Mouse (Mus musculus) limb, embryonic 14.5 days (tissue): ENCODE measurements around the gene Lef1. TPM values are rescaled to one million over a fixed set of nuclear protein-coding genes. Genes with fewer than 3 reads are reported as not detected.

ENCODE experiments used
- ATAC-seq: fragments of 200-750 bp; cut with Nextera tagmentation; 2 replicates; pipeline ENCODE4 v1.8.0; 2017; ENCODE audit warnings: low read depth, moderate number of reproducible peaks, moderate TSS enrichment; ENCODE audit not compliant: low FRiP score
- DNase-seq: peaks from one replicate; pipeline ENCODE4 v3.0.0-alpha.2; 2015; ENCODE audit warnings: low spot score
- H3K27ac ChIP-seq: fragments of 300-500 bp; sonication (generic); replicated peaks from 2 replicates; pipeline ENCODE4 v1.5.1; 2014; ENCODE audit warnings: low read depth, mild to moderate bottlenecking, low read length, moderate library complexity, mixed read lengths
- H3K27me3 ChIP-seq: fragments of 300-500 bp; sonication (generic); 2 replicates; pipeline ENCODE4 v1.6.1; 2014; ENCODE audit warnings: low read length, mixed read lengths; ENCODE audit not compliant: control insufficient read depth, insufficient read depth
- H3K36me3 ChIP-seq: fragments of 300-500 bp; sonication (generic); 2 replicates; pipeline ENCODE4 v1.6.1; 2014; ENCODE audit warnings: mild to moderate bottlenecking, low read length, moderate library complexity, mixed read lengths; ENCODE audit not compliant: control insufficient read depth, insufficient read depth
- H3K4me1 ChIP-seq: fragments of 300-500 bp; sonication (generic); 2 replicates; pipeline ENCODE4 v1.6.1; 2014; ENCODE audit warnings: antibody characterized with exemption, low read length, mixed read lengths; ENCODE audit not compliant: control insufficient read depth, insufficient read depth
- H3K4me2 ChIP-seq: fragments of 300-500 bp; sonication (generic); replicated peaks from 2 replicates; pipeline ENCODE4 v1.6.1; 2014; ENCODE audit warnings: low read depth, mild to moderate bottlenecking, low read length, moderate library complexity; ENCODE audit not compliant: severe bottlenecking
- H3K4me3 ChIP-seq: fragments of 300-500 bp; sonication (generic); replicated peaks from 2 replicates; pipeline ENCODE4 v1.5.1; 2014; ENCODE audit warnings: low read length
- H3K9ac ChIP-seq: fragments of 300-500 bp; sonication (generic); 2 replicates; pipeline ENCODE4 v1.6.1; 2014; ENCODE audit warnings: mild to moderate bottlenecking, low read depth, low read length, moderate library complexity; ENCODE audit not compliant: severe bottlenecking
- H3K9me3 ChIP-seq: fragments of 300-500 bp; sonication (generic); 2 replicates; pipeline ENCODE4 v1.6.1; 2016; ENCODE audit warnings: low read length; ENCODE audit not compliant: control insufficient read depth
- POLR2A ChIP-seq: fragments of 200-500 bp; IDR thresholded peaks from 2 replicates; pipeline ENCODE4 v1.8.0; 2012; ENCODE audit warnings: inconsistent platforms, mild to moderate bottlenecking, moderate library complexity, borderline replicate concordance; ENCODE audit not compliant: insufficient read depth, insufficient read length; ENCODE audit errors: extremely low read depth
- WGBS: fragments of 180-500 bp; shearing (Covaris S2); extraction: QIAGEN DNeasy Blood & Tissue Kit; methylation state at CpG from one replicate; pipeline ENCODE4 v1.1.7; 2014; 5-methylcytosine and 5-hydroxymethylcytosine counted together
- polyA plus RNA-seq, 2 experiments: library from polyadenylated mRNA; depleted of rRNA in 1 of 2; stranded (reverse) in 1 of 2; unstranded in 1 of 2; fragments of >200 nt; fragmentation: Nextera tagmentation in 1 of 2; extraction: Ambion mirVana in 1 of 2; gene quantifications; 2 replicates each; pipeline versions ENCODE4 v1.2.1 to v1.2.3; 2012 to 2014

Lef1 gene
- polyA plus RNA-seq, 2 experiments, result 30.8 to 39.9 TPM

DNA sequence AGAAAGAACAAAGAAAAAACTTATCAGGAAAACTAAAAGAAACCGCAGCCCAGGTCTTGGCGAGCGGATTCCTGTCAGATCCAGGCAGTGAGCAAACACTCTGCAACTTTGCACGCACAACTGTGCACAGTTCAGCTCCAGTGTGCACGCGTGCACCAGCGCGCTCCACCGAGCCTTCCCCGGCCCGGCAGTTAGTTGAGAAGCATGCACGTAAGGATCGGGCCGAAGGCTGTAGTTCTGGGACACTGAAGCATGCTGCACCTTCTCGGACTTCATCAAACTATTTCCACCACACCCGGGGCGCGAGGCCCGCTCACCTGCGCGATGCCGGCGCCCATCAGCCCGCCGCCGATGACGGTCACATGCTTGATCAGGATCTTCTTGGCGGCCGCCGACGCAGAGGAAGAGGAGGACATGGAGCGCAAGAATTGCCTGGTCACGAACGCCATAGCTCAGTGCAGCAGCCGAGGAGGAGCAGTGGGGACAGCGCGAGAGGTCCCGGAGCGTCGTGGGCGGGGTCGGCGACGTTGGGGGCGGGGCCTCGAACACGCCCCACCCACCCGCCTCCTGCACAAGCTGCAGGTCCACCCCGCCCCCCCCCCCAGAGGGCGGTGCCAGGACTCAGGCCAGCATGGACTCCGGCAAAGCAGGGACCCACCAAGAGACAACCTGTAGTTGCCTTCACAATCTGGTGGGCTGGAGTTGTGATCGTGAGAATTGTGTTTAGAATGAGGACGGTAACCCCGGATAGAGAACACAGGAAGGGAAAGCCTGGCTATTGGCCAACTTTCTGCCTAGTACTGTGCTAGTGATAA, 161.5 kb downstream of the Lef1 start, which contains the start of gene Hadh:
TSS of gene Hadh (minus strand) at position 543 of the 815 bp plus-strand sequence.
- Histone ChIP-seq H3K36me3 (peaks cover 5% of the 10 kb centered on the region; the same call in 1 of the 2 replicates), H3K4me2 (peak within 1 kb of the TSS; percentile 59), H3K27ac (peak within 1 kb of the TSS; percentile 72), H3K4me3 (peak within 1 kb of the TSS; percentile 87), H3K9me3 (no peaks in the 10 kb centered on the region), H3K27me3 (no peaks in the 10 kb centered on the region), H3K4me1 (peaks cover 35% of the 10 kb centered on the region), H3K9ac (peak within 1 kb of the TSS; percentile 73)
- ATAC-seq (peak; percentile 92), DNase-seq (peak; percentile 90)
- WGBS, result under 1% methylated on average over 51 of the region's 54 CpGs
- no peak for TF ChIP-seq POLR2A

DNA sequence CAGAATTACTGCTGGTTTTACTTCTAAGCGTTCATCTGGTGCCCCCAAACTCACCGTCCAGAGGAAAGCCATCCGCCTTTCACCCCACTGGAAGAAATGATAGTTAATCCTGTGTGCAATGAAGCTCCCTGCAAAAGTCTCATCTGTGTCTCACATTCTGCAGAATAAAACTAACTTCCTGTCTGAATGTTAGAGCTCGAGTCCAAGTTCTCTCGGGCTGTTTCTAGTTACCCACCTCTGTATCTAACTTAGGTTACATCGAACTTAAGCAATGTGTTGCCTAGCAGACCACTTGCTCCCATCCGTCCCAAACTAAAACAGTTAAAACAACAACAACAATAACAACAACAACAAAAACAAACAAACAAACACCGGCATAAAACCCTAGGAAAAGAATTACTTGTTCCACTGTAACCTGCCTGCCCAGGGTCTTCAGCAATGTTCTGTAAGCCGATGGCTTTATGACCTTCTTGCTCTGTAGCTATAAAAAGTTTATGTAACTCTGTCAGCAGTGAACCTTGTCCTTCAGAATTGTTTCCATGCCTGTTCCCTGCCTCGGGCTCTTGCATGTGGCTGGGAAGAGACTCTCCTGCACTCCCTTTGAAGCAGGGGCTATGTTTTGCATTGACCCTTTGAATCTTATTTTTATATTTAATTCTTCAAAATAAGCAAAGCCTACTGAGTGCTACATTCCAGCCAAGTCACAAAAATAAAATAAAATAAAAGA, 162.3 kb downstream of the Lef1 start:
- no peaks in the 10 kb centered on the region for H3K9me3 ChIP-seq
- peak overlapping the region; percentile 87 for H3K4me3 ChIP-seq
- ATAC-seq (peak; percentile 20; the same call in 1 of the 2 replicates), DNase-seq (no peak)
- peak overlapping the region; percentile 59 for H3K4me2 ChIP-seq
- peaks cover 35% of the 10 kb centered on the region for H3K4me1 ChIP-seq
- TF ChIP-seq POLR2A, result no peak
- H3K9ac ChIP-seq, result peak overlapping the region; percentile 73; the same call in 1 of the 2 replicates
- H3K36me3 ChIP-seq, result no peaks in the 10 kb centered on the region
- H3K27me3 ChIP-seq, result no peaks in the 10 kb centered on the region
- peak overlapping the region; percentile 44 for H3K27ac ChIP-seq
- 10% methylated on average over 10 of the region's 10 CpGs for WGBS

Other genes starting within 250 kb of the Lef1 start
- 106 TPM in 2 replicates for gene Hadh, start 161.6 kb downstream of the Lef1 start, polyA plus RNA-seq (2012; rRNA removed)
- gene Hadh, start 161.6 kb downstream of the Lef1 start, polyA plus RNA-seq (2014; fragmentation: Nextera tagmentation; extraction: Ambion mirVana), result 116 and 123 TPM in 2 replicates
- 1.2 and 1.4 TPM in 2 replicates for gene Cyp2u1, start 192.8 kb downstream of the Lef1 start, polyA plus RNA-seq (2012; rRNA removed)
- gene Cyp2u1, start 192.8 kb downstream of the Lef1 start, polyA plus RNA-seq (2014; fragmentation: Nextera tagmentation; extraction: Ambion mirVana), result 1.7 and 1.8 TPM in 2 replicates